Mouse (Mus musculus) right cerebral cortex, postnatal 4 days (tissue): Measurements from ENCODE around the gene Slc29a2.
A peak's percentile ranks its signal among the peaks of the same experiment; 100 is the strongest.

ENCODE experiments used
- DNase-seq: peaks from one replicate; pipeline ENCODE4 v3.0.0-alpha.2; 2022

Slc29a2 gene

DNA sequence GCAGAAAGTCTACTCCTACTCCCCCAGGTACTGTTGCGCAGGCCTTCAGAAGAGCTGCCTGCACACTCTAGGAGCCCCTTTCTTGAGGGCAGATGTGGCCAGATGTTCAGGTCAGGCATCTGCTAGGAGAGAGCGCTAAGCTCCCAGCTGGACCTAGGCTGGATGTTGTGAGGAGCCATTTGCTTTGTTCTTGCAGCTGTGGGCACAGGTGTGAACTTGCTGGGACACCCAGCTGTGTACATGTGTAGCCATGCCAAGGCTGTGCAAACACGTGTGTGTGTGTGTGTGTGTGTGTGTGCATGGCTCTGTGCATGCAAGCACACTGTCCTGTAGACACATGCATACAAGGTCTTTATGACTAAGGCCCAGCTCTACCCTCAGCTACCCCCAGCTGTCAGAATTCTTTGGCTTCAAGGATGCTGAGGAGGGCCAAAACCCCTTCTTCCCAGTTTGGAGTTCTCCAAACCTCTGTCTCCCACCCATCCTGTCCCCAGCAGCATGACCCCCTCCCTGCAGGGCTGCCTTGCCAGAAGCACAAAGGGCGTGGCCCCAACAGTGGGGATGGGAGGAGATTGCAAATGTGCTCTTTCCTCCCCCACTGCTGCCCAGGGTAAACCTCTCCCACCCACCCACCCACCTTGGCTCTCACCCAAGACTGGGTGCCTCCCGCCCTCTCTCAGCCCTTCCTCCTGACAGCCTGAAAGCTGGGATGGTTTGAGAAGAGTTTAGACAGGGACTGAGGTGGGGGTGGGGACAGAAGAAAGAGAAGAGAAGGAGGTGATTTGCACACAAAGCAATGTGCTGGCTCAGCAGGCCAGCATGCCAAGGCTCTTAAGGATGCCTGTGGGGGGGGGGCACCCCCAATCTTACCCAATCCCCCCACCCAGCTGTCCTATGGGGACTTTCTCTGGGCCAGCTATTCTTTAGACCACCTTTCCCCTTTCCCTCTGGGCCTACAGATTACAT, 37.0 kb downstream of the Slc29a2 start:
- DNase-seq: no peak

- DNase-seq: no peak
Measured at GRCm38 (mm10) chr19:5062041-5062440, 38.4 kb downstream of the Slc29a2 start.

- DNase-seq: no peak
Measured at GRCm38 (mm10) chr19:5062446-5062845, 38.8 kb downstream of the Slc29a2 start.

DNA sequence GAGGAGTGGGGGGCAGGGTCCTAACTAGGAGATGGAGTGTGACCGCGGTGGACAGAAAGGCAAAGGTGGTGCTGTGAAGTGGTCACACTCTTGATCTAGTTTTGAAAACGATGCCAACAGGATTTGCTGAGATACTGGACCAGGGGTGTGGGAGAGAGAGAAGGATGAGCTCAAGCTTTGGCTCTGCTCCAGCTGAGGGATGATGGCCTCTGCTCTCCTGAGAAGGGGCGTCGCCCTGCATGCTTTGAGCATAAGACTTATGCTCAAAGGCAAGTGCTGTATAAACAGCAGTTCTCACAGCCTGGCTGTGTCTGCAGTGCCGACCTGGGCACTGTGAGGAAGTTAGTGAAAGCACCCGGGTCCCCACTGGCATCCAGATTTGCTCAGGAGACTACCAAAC, 41.4 kb downstream of the Slc29a2 start:
- no peak for DNase-seq

GRCm38 (mm10) chr19:5067040-5067799, 43.6 kb downstream of the Slc29a2 start:
- DNase-seq: no peak

DNA sequence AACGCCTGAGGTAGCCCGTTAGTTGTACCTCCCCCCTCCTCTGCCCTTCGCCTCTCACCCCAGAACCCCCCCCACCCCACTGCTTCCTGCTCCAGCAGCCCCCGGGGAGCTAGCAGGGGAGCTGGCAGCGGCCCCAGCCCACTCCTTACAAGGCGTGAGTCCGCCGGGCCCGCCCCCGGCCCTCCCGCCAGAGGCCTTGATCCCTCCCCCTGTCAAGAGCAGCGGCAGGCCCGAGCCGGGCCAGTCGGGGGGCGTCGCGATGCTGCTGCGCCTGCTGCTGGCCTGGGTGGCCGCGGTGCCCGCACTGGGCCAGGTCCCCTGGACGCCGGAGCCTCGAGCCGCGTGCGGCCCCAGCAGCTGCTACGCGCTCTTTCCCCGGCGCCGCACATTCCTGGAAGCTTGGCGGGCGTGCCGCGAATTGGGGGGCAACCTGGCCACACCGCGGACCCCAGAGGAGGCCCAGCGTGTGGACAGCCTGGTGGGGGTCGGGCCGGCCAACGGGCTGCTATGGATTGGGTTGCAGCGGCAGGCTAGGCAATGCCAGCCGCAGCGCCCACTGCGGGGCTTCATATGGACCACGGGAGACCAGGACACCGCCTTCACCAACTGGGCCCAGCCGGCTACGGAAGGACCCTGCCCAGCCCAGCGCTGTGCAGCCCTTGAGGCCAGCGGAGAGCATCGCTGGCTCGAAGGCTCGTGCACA, 44.4 kb downstream of the Slc29a2 start, which contains the start of gene Cd248:
Gene Cd248 (plus strand): TSS at position 212 of the 703 bp plus-strand sequence.
- DNase-seq: peak; percentile 58

DNA sequence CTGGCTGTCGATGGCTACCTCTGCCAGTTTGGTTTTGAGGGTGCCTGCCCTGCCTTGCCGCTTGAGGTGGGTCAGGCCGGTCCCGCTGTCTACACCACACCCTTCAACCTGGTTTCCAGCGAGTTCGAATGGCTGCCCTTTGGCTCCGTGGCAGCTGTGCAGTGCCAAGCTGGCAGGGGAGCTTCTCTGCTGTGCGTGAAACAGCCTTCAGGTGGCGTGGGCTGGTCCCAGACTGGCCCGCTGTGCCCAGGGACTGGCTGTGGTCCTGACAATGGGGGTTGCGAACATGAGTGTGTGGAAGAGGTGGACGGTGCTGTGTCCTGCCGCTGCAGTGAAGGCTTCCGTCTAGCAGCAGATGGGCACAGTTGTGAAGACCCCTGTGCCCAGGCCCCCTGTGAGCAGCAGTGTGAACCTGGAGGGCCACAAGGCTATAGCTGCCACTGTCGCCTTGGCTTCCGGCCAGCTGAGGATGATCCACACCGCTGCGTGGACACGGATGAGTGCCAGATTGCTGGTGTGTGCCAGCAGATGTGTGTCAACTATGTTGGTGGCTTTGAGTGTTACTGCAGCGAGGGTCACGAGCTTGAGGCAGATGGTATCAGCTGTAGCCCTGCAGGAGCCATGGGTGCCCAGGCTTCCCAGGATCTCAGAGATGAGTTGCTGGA, 45.0 kb downstream of the Slc29a2 start:
- no peak for DNase-seq

DNA sequence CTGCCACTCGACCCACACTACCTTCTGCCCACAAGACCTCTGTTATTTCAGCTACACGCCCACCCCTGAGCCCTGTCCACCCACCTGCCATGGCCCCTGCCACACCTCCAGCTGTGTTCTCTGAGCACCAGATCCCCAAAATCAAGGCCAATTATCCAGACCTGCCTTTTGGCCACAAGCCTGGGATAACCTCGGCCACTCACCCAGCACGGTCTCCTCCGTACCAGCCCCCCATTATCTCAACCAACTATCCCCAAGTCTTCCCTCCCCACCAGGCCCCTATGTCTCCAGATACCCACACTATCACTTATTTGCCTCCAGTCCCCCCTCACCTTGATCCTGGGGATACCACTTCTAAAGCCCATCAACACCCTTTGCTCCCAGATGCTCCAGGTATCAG, 45.8 kb downstream of the Slc29a2 start:
- DNase-seq: no peak

DNA sequence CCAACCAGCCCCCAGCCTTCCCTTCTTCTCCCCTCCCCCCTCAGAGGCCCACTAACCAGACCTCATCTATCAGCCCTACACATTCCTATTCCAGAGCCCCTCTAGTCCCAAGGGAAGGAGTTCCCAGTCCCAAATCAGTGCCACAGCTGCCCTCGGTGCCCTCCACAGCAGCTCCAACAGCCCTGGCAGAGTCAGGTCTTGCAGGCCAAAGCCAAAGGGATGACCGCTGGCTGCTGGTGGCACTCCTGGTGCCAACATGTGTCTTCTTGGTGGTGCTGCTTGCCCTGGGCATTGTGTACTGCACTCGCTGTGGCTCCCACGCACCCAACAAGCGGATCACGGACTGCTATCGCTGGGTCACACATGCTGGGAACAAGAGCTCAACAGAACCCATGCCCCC, 46.3 kb downstream of the Slc29a2 start:
- DNase-seq: no peak

- DNase-seq: no peak
Measured at GRCm38 (mm10) chr19:5071077-5071476, 47.4 kb downstream of the Slc29a2 start.

DNA sequence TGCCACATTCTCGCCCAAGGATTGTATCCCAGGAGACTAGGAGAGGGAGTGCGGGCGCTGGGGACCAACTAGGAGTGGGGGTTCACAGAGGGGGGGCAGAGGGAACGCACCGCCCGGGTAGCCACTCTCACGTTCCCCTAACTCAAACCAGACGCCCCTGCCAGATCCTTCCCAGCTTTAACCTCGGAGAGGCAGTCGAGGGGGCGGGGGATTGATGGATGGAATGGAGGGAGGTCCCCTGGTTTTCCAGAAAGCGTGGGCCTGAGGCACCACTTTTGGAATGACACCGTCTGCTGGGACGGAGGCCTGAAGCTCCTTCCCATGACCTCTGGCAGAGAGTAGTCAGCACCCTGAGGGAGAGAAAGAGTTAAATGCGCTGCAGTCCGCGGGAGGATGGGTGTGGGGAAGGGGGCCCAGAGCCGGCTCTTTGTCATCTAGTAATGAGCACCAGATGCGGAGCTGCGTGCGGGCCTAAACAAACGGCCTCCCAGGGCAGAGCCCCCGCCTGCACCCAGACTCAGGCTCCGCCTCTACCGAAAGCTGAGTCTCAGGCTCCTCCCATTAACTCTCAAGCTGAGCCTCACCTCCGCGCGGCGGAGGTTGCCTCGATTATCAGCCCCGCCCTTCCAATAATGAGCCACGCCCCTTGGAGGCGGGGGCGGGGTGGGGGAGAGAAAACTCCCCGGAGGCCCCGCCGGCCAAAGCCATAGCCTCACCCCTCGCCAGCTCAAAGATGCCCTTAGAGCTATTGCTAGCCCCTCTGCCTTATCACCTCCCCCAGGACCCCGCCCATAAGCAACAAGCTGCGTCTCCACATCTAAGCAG, 48.1 kb downstream of the Slc29a2 start:
- DNase-seq: no peak

DNA sequence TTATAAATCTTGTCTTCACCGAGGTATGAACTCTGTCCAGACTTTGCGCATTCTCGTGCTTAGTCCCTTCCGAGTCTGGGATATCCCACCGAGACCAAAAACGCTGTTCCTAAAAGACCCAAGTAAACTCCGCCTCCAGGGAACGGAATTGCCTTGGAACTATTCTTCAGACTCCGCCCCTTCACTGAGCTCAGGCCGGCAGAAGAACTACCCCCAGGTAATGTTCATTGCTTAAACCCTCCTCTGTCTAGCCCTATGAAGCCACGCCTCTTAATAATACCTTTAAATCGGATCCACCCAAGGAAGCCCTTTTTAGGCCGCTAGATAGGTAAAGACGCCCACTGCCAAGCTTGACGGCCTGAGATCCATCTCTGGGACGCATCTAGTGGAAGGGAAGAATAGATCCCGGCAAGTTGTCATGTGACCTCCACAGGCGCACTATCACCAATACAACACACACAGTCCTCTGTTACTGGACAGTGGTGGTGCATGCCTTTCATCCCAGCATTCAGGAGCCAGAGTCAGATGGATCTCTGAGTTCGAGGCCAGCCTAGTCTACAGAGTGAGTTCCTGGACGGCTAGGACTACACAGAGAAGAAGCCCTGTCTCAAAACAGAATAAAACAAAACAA, 48.8 kb downstream of the Slc29a2 start:
- no peak for DNase-seq

GRCm38 (mm10) chr19:5073028-5073427, 49.4 kb downstream of the Slc29a2 start:
- DNase-seq: peak; percentile 66

DNA sequence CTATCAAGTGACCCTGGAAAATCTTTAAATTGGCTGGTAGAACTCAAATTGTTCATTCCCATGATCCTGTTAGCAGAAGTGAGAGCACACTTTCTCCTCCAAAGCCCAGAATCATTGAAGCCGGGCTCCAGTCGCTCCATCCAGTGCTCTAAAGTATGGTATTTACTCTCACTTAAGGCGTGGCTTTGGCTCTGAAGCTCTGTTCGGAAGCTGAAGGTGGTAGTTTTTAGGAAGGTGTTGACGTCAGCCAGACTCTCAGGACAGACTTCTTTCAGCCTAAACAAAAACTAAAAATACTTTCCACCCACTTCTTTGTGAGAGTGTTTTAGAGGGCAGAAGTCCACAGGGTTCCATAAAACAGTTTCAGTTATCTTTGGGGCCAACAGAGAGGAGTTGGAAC, 49.9 kb downstream of the Slc29a2 start:
- DNase-seq: no peak

DNA sequence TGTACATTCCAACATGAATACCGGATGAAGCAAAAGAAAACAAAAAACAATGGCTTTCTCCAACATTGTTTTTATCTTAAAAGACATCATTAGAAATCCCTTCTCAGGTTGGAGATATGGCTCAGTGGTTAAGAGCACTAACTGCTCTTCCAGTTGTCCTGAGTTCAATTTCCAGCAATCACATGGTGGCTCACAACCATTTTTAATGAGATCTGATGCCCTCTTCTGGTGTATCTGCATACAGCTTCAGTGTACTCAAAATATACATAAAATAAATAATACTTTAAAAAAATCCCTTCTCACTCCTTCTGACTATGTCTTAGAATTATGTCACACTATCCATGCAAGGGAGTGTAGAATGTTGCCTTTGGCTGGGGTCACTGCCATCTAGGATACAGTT, 55.6 kb downstream of the Slc29a2 start:
- DNase-seq: no peak
